In genomic region chr13:112037731-112038380, GRCm38 (mm10) we compare ENCODE assay signal across 12 mouse cellular contexts.
"Had no signal": no experiment of that assay in that cellular context is flagged by ENCODE, and none has a peak within 500 bp of the region (broad histone marks: within the 10 kb centered on the region; RNA-seq: fewer than 3 reads in every experiment).

No protein-coding gene starts in this region.

- DNase-seq: kidney, adult 18-20 months; kidney, postnatal 4 days; left cerebral cortex, postnatal 4 days; liver, embryonic 13.5 days; lung, postnatal 10 days; right cerebral cortex, postnatal 14 days; thymus, postnatal 4 days had no signal

- H3K9ac ChIP-seq: intestine, embryonic 15.5 days; limb, embryonic 13.5 days; liver, embryonic 13.5 days; midbrain, embryonic 13.5 days; stomach, embryonic 15.5 days had no signal

- ATAC-seq: intestine, embryonic 15.5 days; midbrain, embryonic 13.5 days had no signal

- H3K4me1 ChIP-seq: limb, embryonic 13.5 days; midbrain, embryonic 13.5 days had no signal

- H3K4me2 ChIP-seq: intestine, embryonic 15.5 days; limb, embryonic 13.5 days; liver, embryonic 13.5 days; midbrain, embryonic 13.5 days; stomach, embryonic 15.5 days had no signal

- H3K27ac ChIP-seq: intestine, embryonic 15.5 days; layer of hippocampus, adult 2 months; limb, embryonic 13.5 days; liver, embryonic 13.5 days; midbrain, embryonic 13.5 days; stomach, embryonic 15.5 days had no signal

- H3K36me3 ChIP-seq: intestine, embryonic 15.5 days; limb, embryonic 13.5 days; liver, embryonic 13.5 days; midbrain, embryonic 13.5 days; stomach, embryonic 15.5 days had no signal

- H3K9me3 ChIP-seq: intestine, embryonic 15.5 days; limb, embryonic 13.5 days; liver, embryonic 13.5 days; midbrain, embryonic 13.5 days; stomach, embryonic 15.5 days had no signal

- H3K4me3 ChIP-seq: intestine, embryonic 15.5 days; layer of hippocampus, adult 2 months; limb, embryonic 13.5 days; liver, embryonic 13.5 days; midbrain, embryonic 13.5 days; stomach, embryonic 15.5 days had no signal

- H3K27me3 ChIP-seq: intestine, embryonic 15.5 days; limb, embryonic 13.5 days; midbrain, embryonic 13.5 days; stomach, embryonic 15.5 days had no signal
